Mouse (Mus musculus): ENCODE data around the gene Wdr13.

DNA sequence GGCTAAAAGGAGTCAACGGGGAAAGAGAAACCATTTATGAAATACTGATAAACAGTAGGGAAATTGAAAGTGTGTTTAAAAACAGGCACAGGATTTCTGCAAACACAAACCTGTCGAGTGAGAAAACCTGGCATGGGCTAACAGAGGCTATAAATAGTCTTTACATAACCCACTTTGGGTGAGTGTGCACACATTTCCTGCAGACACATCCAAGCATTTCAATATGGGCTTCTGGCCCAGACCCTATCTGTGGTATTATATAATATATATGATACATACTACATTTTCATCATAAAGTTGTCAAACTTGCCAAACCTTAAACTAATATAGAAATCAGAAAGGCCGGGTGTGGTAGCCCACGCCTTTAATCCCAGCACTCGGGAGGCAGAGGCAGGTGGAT, 30.4 kb upstream of the Wdr13 start:
- no peak for TF ChIP-seq POLR2A (IDR thresholded peaks at IDR 0.05; ENCODE audit: extremely low read depth, insufficient read depth, low read length)
- TF ChIP-seq CTCF (IDR thresholded peaks at IDR 0.05; ENCODE audit: extremely low read depth, insufficient read depth, low read length), result no peak
